Mouse (Mus musculus) left cerebral cortex, postnatal 4 days (tissue): ENCODE measurements around the gene Mtx3. TPM values are rescaled to one million over a fixed set of nuclear protein-coding genes. Genes with fewer than 3 reads are reported as not detected.
"Not testable (repeated sequence)": the region's sequence is repeated elsewhere in the genome, so short reads cannot be mapped to it uniquely, and the experiment has no call there.

Experiments
- DNase-seq: peaks from one replicate; pipeline ENCODE4 v3.0.0-alpha.2; 2022
- intact Hi-C: fragments of 180-260 bp; cut with DNase I; formaldehyde crosslinking; loops from one replicate; pipeline ENCODE4 v1.15.1; 2025
- total RNA-seq, 2 experiments: library from RNA; stranded (reverse); gene quantifications; 2 replicates each; pipeline ENCODE4 v1.2.3; 2021

The Mtx3 gene
- total RNA-seq, result 10 to 100 TPM; 32.6 to 34.6 TPM

DNA sequence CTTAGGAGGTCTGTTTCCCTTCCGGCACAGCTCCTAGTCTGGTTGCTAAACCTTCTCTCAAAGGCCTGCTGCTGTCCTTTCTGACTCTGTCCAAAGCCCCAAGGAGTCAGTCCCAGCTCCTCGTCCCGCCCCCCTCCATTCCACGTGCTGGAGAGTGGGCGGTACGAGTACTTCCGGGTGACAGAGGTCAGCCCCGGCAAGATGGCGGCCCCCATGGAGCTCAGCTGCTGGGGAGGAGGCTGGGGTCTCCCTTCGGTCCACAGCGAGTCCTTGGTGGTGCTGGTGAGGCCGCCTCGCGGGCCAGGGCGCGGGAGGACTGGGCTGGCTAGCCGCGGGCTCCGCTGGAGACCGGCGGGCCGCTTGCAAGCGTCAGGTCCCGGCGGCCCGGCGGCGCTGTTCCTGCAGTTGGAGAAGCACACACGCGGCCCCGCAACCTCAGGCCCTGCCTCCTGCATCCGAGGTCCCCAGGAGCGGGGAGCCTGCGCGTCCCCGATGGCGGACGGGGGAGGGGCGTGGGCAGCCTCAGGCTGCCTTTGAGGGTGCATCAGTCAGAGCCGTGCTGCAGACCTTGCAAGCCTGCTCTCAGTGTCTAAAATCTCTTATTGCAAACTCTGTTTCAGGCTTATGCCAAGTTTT lies at the start of gene Mtx3:
Gene Mtx3, plus strand, starts transcription at position 175 of the 636 bp plus-strand sequence.
- intact Hi-C loops, result no loop called here
- peak; percentile 92 for DNase-seq

DNA sequence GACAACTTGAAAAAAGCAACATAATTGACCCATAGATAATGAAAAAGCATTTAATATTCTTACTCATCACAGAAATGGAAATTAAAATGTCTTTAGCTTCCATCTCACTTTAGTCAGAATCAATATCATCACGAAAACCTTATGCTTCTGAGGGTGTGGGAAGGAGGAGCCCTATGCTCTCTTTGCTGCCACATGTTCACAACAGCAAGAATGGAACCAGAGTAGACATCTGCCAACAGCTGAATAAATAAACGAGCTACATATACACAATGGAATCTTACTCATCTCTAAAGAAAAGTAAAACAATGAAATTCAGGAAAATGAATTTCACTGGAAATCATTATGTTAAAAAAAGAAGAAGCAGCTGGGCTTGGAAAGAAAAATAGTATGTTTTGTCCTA lies 45.7 kb upstream of the Mtx3 start:
- DNase-seq, result no peak
- intact Hi-C loops, result no loop called here

DNA sequence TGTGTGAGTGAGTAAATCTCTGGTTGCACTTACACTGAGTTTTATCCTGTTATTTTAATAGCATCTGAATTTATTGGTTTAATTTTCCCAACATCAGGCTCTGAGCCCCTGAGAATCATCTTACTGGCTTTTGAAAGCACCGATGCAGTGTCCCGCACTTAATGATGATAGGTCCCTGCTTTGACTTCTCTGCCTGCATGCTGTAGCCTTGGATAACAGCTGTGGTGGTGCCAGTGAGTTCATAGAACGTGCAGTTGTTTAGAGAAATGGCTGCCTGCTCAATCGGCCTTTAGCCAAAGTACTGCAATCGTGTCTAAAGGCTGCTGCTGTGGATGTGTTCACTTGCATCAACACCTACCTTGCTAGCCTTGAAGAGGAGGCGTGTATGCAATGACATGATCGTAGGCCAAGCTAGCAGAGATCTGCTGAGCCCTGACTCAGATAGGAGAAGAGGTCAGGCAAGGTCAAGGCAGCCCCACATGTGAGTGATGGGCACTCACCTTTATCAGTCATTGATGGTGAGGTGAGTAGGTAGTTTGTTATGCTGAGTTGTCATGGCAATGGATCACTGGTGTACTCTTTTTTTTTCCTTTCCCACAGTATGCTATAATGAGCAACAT lies 45.1 kb upstream of the Mtx3 start:
- DNase-seq, result no peak

DNA sequence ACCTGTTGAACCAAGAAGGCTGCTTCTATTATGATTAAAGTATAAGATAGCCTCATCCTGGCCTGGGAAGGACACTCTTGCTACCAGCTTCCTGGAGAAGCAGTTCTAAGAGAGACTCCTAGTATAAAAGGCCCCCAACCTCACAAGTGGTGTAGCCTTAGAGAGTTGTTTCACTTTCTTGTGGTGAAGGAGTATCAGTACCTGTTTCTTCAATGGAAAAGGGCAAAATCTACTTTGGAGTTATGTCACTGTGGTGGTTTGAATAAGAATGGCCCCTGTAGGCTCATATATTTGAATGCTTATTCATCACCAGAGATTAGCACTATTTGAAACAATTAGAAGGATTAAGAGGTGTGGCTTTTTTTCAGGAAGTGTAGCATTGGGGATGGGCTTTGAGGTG lies 37.8 kb upstream of the Mtx3 start:
- no peak for DNase-seq
- intact Hi-C loops, result no loop called here

More for the DNA sequence above, 45.1 kb upstream of the Mtx3 start:
- intact Hi-C loops, result no loop called here

DNA sequence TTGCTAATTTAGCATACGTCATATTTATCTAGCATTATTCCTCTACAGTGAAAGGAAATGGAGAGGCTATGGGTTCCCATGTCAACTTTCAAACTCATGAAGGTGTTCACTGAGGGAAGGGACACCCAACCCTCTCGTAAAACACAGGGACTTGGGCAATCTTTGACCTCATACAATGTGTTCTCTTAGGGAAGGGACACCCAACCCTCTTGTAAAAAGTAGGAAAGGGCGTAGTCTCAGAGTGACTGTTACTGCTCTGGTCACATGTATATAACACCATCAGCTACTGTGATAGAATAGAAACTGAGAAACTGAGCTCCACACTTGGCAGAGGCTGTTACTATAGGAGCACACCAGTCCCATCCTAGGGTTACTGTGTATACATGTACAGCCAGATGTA lies 36.7 kb upstream of the Mtx3 start:
- DNase-seq, result no peak
- intact Hi-C loops, result no loop called here

DNA sequence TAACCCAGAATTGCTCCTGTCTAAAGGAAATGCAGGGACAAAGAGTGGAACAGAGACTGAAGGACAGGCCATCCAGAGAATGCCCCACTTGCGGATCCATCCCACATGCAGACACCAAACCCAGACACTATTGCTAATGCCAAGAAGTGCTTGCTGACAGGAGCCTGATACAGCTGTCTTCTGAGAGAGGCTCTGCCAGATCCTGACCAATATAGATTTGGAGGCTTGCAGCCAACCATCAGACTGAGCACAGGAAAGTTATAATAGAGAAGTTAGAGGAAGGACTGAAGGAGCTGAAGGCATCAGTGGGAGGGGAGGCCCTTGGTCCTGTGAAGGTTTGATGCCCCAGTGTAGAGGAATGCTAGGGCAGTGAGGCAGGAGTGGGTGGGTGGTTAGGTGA lies 34.0 kb upstream of the Mtx3 start:
- intact Hi-C loops, DNase-seq: not testable (repeated sequence)

DNA sequence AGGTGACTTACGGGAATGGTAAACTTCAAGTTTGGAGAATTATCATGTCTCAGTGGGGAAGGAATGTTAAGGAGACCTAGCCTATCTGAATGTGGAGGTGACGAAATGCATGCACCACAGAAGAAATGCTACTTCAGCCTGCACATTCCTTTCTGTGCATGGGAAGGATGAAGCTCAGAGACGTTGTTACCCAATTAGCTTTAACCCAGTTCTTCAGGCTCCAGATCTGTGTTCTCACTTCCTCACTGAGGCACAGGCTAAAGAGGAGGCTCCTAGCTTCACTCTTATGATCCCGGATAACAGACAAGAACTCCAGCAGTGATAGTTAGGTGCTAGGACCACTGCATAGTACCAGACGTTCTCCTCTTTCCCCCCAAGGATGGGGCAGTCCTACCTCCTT lies 28.2 kb upstream of the Mtx3 start:
- intact Hi-C loops, result no loop called here
- no peak for DNase-seq

DNA sequence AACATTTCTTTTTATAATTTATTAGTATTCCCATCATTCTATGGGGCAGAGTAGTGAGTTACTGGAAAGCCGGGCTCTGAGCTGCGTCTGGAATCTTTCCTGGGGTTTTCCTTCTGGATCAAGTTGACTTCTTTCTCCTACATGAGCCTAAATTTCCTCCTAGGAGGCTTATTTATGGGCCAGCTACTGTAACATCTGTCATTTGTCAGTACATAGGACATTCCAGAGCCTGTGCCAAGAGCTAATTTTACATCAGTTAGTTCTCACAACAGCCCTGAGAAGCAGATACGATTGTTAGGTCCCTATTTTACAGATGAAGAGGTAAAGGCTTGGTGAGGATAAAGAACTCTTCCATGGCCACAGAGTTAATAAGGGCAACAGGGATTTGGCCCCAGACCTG lies 27.2 kb upstream of the Mtx3 start:
- DNase-seq, result no peak
- intact Hi-C loops, result no loop called here

DNA sequence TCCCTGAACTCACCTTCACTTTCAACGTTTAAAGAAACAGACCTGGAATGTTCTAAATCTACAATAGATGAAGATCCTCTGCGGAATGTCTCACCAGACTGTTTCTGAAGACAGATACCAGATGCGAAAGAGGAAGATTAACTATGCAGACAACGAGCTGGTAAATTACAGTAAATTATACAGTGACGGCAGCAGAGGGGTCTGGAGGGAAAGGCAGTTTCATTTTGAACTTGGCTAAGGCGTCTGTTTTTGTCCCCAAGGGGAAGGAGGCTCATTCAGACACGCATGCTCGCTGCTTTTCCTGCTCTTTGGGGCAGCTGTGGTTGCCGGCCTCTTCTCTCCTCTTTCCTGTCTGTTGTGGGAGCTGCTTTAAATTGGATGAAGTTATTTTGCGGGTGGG lies 15.7 kb upstream of the Mtx3 start:
- no peak for DNase-seq
- intact Hi-C loops, result no loop called here

DNA sequence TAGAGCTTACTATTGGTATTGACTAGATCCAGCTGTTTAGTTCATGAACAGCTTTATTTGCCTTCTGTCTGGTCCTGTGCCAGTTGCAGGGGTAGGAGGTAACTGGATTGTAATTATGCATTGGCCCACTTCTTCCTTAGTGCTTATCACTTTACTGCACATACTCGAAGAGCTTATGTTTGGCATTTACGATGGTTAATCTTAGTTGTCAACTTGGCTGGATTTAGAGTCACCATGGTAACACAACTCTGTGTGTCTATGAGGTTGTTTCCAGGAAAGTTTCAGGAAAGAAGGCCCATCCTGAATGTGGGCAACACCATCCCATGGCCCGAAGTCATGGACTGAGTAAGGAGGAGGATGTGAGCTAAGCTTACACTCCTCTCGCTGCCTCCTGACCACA lies 11.4 kb upstream of the Mtx3 start:
- intact Hi-C loops, result no loop called here
- DNase-seq, result no peak

DNA sequence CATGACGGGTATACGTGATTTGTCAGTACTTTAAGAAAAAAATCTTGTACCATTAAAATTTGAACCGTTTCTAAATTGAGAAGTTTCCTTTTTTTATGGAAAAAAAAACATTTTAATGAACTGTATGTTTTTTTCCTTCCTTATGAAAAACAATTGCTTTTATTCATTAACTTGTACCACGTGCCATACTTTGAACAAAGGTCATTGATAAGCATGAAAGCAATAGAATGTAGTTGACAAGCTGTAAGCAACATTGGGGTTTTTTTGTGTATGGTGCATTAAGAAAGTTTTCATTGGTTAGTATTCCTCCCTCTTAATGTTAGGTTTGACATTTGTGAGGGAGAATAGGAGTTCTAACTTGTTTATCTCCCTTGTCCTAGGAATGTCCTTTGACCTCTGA lies 1.9 kb downstream of the Mtx3 start:
- intact Hi-C loops, result no loop called here
- DNase-seq, result no peak

DNA sequence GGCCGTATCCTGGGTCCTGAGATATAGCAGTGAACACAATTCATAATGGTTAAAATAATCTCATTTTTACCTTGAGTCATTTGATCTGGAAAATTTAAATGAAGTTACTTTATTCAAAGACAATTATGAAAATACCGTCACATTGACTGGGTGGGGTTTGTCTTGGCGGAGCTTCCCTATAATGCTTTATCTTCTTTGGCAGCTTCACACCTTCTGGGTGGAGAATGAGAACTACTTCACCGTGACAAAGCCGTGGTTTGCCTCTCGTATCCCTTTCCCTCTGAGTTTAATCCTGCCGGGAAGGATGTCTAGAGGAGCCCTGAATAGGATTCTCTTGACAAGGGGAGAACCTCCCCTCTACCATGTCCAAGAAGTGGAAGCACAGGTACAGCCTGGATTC lies 2.8 kb downstream of the Mtx3 start:
- intact Hi-C loops, result no loop called here
- no peak for DNase-seq

DNA sequence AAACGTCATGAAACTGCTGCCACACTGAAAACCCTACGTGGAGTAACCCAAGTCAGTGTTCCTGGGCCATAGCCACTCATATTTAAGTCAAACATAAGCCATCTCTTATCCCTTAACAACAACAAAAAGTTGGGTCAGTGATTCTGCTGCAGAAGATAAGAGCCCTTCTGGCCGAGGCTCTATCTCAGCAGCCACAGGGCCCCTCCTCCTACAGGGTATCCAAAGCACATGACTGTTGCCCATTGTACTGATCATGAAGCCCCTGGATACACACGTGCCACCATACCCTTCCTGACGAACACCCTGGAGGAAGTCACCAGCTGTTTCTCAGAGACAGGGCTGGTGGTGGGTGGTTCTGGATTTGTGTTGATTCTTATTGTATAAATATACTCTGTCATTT lies 3.4 kb downstream of the Mtx3 start:
- intact Hi-C loops, result no loop called here
- DNase-seq, result no peak

DNA sequence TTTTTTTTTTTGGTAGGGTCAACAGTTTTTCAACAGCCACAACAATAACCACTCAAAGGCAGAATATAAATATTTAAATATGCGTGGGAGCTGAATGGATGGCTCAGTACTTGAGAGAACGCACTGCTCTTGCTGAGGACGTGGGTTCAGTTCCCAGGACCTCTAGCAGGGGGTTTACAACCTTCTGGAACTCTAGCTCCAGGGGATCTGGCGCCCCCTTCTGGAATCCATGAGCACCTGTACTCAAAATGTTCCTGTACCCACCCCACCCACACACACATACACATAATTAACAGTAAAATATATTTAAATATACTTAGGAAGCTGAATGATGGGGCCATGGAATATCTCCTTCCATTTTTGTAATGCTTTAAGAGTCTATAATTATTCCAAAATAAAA lies 11.3 kb downstream of the Mtx3 start:
- intact Hi-C loops, result no loop called here
- DNase-seq, result peak; percentile 10

DNA sequence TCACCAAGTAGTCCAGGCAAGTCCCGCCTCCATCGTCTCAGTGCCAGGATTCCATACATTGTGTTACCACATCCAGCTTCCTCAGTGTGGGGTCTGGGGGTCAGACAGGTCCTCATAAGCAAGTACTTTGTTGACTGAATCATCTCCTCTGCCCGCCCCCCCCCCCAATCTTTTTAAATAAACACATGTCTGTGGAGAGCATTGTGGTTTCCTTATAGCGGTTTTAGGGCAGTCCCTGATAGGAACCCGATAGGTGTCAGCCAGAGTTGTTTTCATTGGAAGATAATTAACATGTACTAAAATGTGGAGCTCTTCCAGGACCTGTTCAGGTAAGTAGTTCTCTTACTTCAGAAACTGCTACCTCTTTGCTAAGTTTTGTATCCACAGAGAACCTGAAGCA lies 14.2 kb downstream of the Mtx3 start:
- intact Hi-C loops, result no loop called here
- DNase-seq, result no peak

DNA sequence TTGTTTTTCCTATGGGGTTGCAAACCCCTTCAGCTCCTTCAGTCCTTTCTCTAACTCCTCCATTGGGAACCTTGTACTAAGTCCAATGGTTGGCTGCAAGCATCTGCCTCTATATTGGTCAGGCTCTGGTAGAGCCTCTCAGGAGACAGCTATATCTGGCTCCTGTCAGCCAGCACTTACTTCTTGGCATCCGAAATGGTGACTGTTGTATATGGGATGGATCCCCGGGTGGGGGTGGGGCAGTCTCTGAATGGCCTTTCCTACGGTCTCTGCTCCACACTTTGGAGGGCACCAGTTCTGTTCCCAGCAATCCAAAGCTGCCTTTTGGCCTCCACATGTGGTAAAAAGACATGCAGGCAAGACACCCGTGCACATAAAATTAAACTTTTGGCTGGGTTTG lies 15.4 kb downstream of the Mtx3 start:
- intact Hi-C loops, result no loop called here
- DNase-seq, result no peak

DNA sequence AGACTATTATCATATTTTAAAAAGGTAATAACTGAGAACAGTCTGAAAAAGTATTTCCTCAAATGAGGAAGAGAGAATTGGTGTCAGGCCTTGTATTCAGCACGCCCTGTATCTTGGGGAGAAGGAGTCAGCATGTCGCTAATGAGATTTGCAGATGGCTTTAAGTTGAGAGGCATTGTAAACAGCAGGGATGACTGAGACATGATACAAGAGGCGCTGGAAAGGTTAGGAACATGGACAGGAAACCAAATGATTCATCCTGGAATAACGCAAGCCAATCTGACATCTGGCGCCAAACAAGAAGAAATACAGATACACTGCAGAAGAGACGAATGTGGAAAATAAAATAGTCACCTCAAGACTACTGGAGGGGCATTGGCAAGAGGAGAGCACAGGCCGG lies 20.8 kb downstream of the Mtx3 start:
- DNase-seq, result no peak
- intact Hi-C loops, result no loop called here

DNA sequence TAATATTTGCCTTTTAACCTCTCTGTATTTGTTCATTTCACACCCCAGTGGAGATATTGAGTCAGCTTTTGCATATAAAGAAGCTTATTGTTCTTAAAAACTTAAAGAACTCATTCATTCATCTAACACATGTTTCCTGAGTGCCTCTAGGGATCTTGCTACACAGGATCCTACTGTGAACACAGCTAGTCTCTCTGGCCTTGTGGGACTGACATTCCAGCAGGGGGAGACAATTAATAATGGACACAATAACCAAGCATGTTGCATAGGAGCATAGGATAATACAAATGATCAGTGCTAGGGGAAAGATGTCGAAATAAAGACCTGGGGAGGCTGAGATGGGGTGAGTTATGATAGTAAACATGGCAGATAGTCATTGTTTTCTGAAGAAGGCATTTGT lies 22.1 kb downstream of the Mtx3 start:
- no peak for DNase-seq

DNA sequence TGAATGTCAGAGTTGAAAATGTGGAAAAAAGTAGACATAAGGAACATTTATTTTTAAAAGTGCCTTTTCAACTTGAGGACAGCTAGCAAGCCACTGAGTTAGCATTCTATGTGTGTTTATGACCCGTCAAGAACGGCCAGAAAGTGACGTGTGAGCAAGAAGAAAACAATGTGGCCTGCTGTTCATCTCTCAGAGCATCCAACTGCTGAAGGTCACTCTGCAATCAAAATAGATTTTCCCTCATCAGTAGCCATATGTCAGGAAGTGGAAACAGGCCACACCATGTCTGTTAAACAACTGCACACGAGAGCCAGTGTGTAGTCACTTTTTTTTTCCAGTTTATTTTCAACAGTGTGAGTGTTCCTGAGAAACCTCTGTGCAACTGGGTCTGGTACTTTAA lies 35.0 kb downstream of the Mtx3 start:
- intact Hi-C loops, result no loop called here
- DNase-seq, result no peak

More for the DNA sequence above, 22.1 kb downstream of the Mtx3 start:
- intact Hi-C loops, result no loop called here

DNA sequence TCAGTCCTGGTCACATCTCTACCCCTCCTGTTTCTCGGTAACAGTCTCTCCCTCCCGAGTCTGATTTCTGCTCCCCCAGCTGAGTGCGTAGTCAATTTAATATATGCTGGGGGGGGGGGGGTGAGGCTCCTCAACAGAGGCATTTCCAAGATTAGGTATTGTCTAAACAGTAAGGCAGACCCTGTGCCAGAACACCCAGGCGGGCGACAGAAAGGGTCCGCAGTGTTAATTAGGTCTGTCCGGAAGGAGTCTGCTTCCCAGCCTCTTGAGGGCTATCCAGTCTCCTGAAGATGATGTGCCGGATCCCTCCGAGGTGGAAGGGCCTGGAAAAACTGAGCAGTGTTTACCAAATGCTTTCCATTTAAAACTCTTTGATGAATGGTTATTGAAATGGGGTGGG lies 35.4 kb downstream of the Mtx3 start:
- intact Hi-C loops, result no loop called here
- DNase-seq, result no peak

DNA sequence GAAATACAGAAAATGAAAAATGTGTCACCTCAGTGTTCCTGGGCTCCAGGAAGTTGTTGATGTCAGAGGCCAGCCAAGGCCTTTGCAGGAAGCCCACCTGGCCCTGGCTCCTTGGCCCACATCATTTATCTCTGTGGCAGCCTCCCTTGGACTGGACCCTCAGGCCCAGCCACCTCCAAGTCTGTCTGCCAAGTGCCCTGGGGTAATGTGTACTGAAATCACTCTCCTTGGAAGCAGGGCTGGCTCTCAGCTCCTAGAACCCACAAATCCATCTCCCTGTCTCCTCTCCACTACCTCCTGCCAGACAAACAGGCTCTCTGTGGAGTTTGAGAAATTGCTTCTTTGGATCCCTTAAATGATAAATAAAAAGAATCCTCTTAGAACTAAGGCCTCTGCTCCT lies 36.0 kb downstream of the Mtx3 start:
- DNase-seq, result peak; percentile 9
- intact Hi-C loops, result no loop called here

DNA sequence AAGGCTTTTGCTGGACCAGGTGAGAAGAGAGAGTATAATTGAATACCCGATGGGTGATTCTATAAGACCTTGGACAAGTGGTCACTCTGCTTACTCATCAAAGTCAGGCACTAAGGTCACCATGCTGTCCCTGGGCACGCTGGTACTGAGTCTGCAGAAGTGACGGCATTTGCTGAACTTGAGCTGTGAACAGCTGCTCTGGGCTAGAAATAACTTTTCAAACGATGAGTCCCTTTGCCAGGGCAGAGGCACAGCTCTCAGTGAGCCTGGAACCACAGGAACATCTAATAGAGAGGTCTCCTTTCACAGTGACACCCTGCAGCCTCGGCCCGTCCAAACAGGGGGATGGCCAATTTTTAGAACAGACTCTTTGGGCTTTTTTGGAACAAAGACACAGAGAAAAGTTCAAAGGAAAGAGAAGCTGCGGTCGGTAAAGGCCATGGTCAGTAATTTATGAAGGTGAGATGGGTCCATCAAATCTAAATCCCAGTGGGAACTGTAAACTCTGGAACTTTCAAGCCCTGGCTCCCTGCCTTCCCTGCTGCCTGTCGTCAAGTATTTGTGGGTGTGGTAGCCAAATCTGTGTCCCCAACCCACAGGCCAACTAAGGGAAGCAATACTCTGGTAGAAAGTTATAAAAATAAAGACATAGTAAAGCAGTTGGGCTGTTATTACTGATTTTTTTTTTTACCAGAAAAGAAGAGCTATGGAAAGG lies 37.9 kb downstream of the Mtx3 start:
- intact Hi-C loops, result no loop called here
- no peak for DNase-seq
